Mouse (Mus musculus) MEL (cell line): ENCODE data around the gene Pik3c2b. TPM values are rescaled to one million over a fixed set of nuclear protein-coding genes. Genes with fewer than 3 reads are reported as not detected.

Experiments
- DNase-seq: peaks from one replicate; pipeline ENCODE4 v3.0.0; 2011; ENCODE audit warnings: low read depth, low spot score
- H3K27ac ChIP-seq: 2 replicates; pipeline ENCODE4 v1.5.1; 2012; ENCODE audit warnings: low read depth, mild to moderate bottlenecking, control low read depth, low read length, moderate library complexity; ENCODE audit not compliant: control insufficient read depth
- H3K27me3 ChIP-seq, 2 experiments: fragments of 150-350 bp in 1 of 2; sonication (generic) in 1 of 2; 2 replicates each; pipeline ENCODE4 v1.6.1; 2012; ENCODE audit warnings: low read length in 2 of 2, mild to moderate bottlenecking in 2 of 2, improper control_type of control experiment in 1 of 2, moderate library complexity in 1 of 2; ENCODE audit not compliant: insufficient read depth in 2 of 2, control insufficient read depth in 1 of 2
- H3K36me3 ChIP-seq, 2 experiments: 2 replicates each; pipeline ENCODE4 v1.6.1; 2012 to 2014; ENCODE audit warnings: low read length in 2 of 2, improper control_type of control experiment in 1 of 2, inconsistent platforms in 1 of 2, mild to moderate bottlenecking in 1 of 2; ENCODE audit not compliant: insufficient read depth in 2 of 2, control insufficient read depth in 1 of 2
- H3K4me1 ChIP-seq, 2 experiments: fragments of 150-350 bp in 1 of 2; sonication (generic) in 1 of 2; 2 replicates each; pipeline ENCODE4 v1.6.1; 2012; ENCODE audit warnings: low read length in 2 of 2, improper control_type of control experiment in 1 of 2, mild to moderate bottlenecking in 1 of 2; ENCODE audit not compliant: insufficient read depth in 2 of 2, control insufficient read depth in 1 of 2
- H3K4me3 ChIP-seq, 2 experiments: fragments of 150-350 bp in 1 of 2; sonication (generic) in 1 of 2; 2 replicates each; pipeline ENCODE4 v1.5.1; 2012; ENCODE audit warnings: low read depth in 2 of 2, low read length in 2 of 2, mild to moderate bottlenecking in 2 of 2, moderate library complexity in 2 of 2, control low read depth in 1 of 2, improper control_type of control experiment in 1 of 2; ENCODE audit not compliant: control insufficient read depth in 1 of 2, insufficient read depth in 1 of 2
- H3K79me2 ChIP-seq: 2 replicates; pipeline ENCODE4 v1.6.1; 2012; ENCODE audit warnings: mild to moderate bottlenecking, low read length, moderate library complexity; ENCODE audit not compliant: control insufficient read depth, poor library complexity, insufficient read depth
- H3K9ac ChIP-seq: 2 replicates; pipeline ENCODE4 v1.6.1; 2012; ENCODE audit warnings: low read depth, mild to moderate bottlenecking, control low read depth, low read length, moderate library complexity; ENCODE audit not compliant: control insufficient read depth, poor library complexity, severe bottlenecking
- H3K9me3 ChIP-seq: fragments of 150-350 bp; sonication (generic); replicated peaks from 2 replicates; pipeline ENCODE4 v1.6.1; 2012; ENCODE audit warnings: mild to moderate bottlenecking, low read length, improper control_type of control experiment, moderate library complexity; ENCODE audit not compliant: insufficient read depth
- CHD1 ChIP-seq: IDR thresholded peaks from 2 replicates; pipeline ENCODE4 v1.6.1; 2012; ENCODE audit warnings: low read depth, mild to moderate bottlenecking, inconsistent platforms, low read length, improper control_type of control experiment
- CHD2 ChIP-seq: IDR thresholded peaks from 2 replicates; pipeline ENCODE4 v1.6.1; 2011; ENCODE audit warnings: low read length, improper control_type of control experiment
- ELF1 ChIP-seq: IDR thresholded peaks from 2 replicates; pipeline ENCODE4 v1.6.1; 2014; ENCODE audit warnings: low read depth, mild to moderate bottlenecking, inconsistent platforms, low read length, improper control_type of control experiment, moderate library complexity
- EP300 ChIP-seq, 2 experiments: IDR thresholded peaks; 2 replicates each; pipeline ENCODE4 v1.6.1; 2011; ENCODE audit warnings: improper control_type of control experiment in 2 of 2, low read length in 2 of 2, low read depth in 1 of 2, mild to moderate bottlenecking in 1 of 2
- ETS1 ChIP-seq: IDR thresholded peaks from 2 replicates; pipeline ENCODE4 v1.6.1; 2012; ENCODE audit warnings: low read depth, mild to moderate bottlenecking, inconsistent platforms, low read length, improper control_type of control experiment, moderate library complexity
- MAX ChIP-seq: IDR thresholded peaks from 2 replicates; pipeline ENCODE4 v1.6.1; 2011; ENCODE audit warnings: low read length, improper control_type of control experiment
- MYC ChIP-seq: IDR thresholded peaks from 2 replicates; pipeline ENCODE4 v1.6.1; 2011; ENCODE audit warnings: low read depth, mild to moderate bottlenecking, low read length, improper control_type of control experiment, moderate library complexity
- RCOR1 ChIP-seq: IDR thresholded peaks from 2 replicates; pipeline ENCODE4 v1.6.1; 2012; ENCODE audit warnings: low read depth, mild to moderate bottlenecking, inconsistent platforms, low read length, improper control_type of control experiment
- SIN3A ChIP-seq: IDR thresholded peaks from 2 replicates; pipeline ENCODE4 v1.6.1; 2012; ENCODE audit warnings: low read length, improper control_type of control experiment, inconsistent platforms
- TAL1 ChIP-seq: IDR thresholded peaks from 2 replicates; pipeline ENCODE4 v1.6.1; 2012; ENCODE audit warnings: mild to moderate bottlenecking, inconsistent platforms, low read length, moderate library complexity, mixed read lengths
- TCF12 ChIP-seq: IDR thresholded peaks from 2 replicates; pipeline ENCODE4 v1.6.1; 2014; ENCODE audit warnings: low read depth, mild to moderate bottlenecking, inconsistent platforms, low read length, improper control_type of control experiment, moderate library complexity
- UBTF ChIP-seq: IDR thresholded peaks from 2 replicates; pipeline ENCODE4 v1.6.1; 2012; ENCODE audit warnings: low read depth, mild to moderate bottlenecking, inconsistent platforms, low read length, improper control_type of control experiment, moderate library complexity, borderline replicate concordance; ENCODE audit not compliant: insufficient read depth
- USF2 ChIP-seq, 2 experiments: IDR thresholded peaks; 2 replicates each; pipeline ENCODE4 v1.6.1; 2011 to 2012; ENCODE audit warnings: improper control_type of control experiment in 2 of 2, low read length in 2 of 2, borderline replicate concordance in 1 of 2, inconsistent platforms in 1 of 2, low read depth in 1 of 2, mild to moderate bottlenecking in 1 of 2; ENCODE audit not compliant: insufficient read depth in 1 of 2
- ZC3H11A ChIP-seq: IDR thresholded peaks from 2 replicates; pipeline ENCODE4 v1.6.1; 2012; ENCODE audit warnings: low read depth, mild to moderate bottlenecking, inconsistent platforms, low read length, improper control_type of control experiment
- polyA plus RNA-seq, 2 experiments: library from polyadenylated mRNA; stranded (reverse) in 1 of 2; unstranded in 1 of 2; fragments of >175 nt in 1 of 2; fragments of >200 nt in 1 of 2; gene quantifications; 2 replicates each; pipeline versions ENCODE4 v1.2.1 to v1.2.4; 2012; ENCODE audit warnings: low replicate concordance in 2 of 2, low read depth in 1 of 2; ENCODE audit not compliant: insufficient read length in 2 of 2, insufficient read depth in 1 of 2, missing spikeins in 1 of 2
- total RNA-seq: library from RNA; depleted of rRNA; stranded (reverse); fragments of 300-350 nt; gene quantifications from 2 replicates; pipeline ENCODE4 v1.2.3, GENCODE M21; 2012

The Pik3c2b gene
- total and polyA plus RNA-seq, 3 experiments = 2.9 to 3.2 TPM; not detected in 1

DNA sequence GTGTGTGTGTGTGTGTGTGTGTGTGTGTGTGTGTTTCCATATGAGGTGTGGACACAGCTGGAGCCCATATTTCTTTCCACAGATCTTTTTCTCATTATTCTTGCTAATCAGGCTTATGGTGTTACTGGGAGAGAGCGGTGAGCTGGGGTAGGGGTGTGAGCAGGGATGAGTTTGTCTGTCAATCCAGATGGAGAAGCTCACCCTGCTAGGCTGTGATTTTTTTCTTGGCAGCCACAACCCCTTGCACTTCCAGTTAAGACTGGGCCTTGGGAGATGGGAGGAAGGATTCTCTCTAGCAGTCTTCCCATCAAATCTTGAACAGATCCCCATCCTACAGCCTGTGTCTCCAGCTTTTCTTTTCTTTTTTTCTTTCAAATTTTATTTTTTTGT, 32.9 kb downstream of the Pik3c2b start:
- H3K27ac ChIP-seq = no peak overlapping the region
- no peaks in the 10 kb centered on the region for H3K9me3 ChIP-seq
- peaks cover 0 to 6% of the 10 kb centered on the region in 2 experiments; a peak in 3 of 4 replicates for H3K36me3 ChIP-seq
- H3K4me3 ChIP-seq = no peak overlapping the region
- DNase-seq = no peak
- H3K9ac ChIP-seq = no peak overlapping the region
- TF ChIP-seq CHD1 (no peak), MYC (no peak)
- peaks cover 0 to 11% of the 10 kb centered on the region in 2 experiments; a peak in 2 of 4 replicates for H3K4me1 ChIP-seq
- H3K79me2 ChIP-seq = no peaks in the 10 kb centered on the region
- H3K27me3 ChIP-seq = no peaks in the 10 kb centered on the region

DNA sequence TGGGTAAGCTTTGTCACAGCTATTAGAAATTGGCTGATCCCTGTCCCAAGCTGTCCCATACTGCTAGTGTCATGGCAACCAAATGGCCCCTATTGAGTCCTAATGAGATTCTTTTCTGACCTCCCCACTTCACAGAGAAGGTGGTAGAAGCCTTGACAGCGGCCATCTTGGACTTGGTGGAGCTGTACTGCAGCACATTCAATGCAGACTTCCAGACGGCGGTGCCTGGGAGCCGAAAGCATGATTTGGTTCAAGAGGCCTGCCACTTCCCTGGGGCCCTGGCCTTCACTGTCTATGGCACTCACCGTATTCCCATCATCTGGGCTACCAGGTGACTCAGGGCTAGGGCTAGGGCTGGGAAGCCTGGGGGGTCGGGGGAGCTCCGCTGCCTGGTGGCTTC, 34.0 kb downstream of the Pik3c2b start:
- no peak overlapping the region for H3K9ac ChIP-seq
- no peaks in the 10 kb centered on the region for H3K79me2 ChIP-seq
- peaks cover 0 to 14% of the 10 kb centered on the region in 2 experiments; a peak in 3 of 4 replicates for H3K36me3 ChIP-seq

DNA sequence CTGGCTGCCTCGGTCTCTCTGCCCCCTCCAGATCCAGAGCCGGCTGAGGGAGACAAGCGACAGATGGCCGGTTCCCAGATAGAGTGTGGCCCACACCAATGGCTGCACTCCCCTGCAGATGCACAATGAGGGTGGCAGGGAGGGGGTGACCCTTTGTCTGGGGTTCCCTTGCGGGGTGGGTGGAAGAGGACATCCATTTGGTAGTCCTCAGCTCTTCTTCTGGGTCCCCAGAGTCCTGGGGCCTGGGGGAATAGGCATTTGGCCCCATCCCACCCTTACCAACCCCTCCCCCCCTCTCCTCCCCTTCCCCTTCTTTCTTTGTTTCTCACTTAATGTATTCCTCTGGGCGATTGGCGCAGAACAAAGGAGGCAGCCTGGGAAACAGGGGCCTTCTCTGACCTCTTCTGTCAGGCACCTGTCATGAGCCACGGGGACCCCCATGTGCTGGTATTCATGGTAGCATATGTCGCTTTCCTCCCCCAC, 34.7 kb downstream of the Pik3c2b start:
- Histone ChIP-seq H3K27me3 (no peaks in the 10 kb centered on the region), H3K9ac (no peak overlapping the region), H3K4me1 (peaks cover 9 to 24% of the 10 kb centered on the region in 2 experiments; a peak in 3 of 4 replicates), H3K79me2 (no peaks in the 10 kb centered on the region), H3K36me3 (peaks cover 0 to 19% of the 10 kb centered on the region in 2 experiments; a peak in 3 of 4 replicates), H3K27ac (no peak overlapping the region), H3K9me3 (no peaks in the 10 kb centered on the region), H3K4me3 (no peak overlapping the region)
- no peak for DNase-seq
- TF ChIP-seq TCF12 (no peak), ELF1 (no peak), ETS1 (no peak), CHD2 (no peak), UBTF (no peak), SIN3A (no peak)

More for the DNA sequence above, 34.0 kb downstream of the Pik3c2b start:
- no peaks in the 10 kb centered on the region for H3K27me3 ChIP-seq
- peaks cover 7 to 18% of the 10 kb centered on the region in 2 experiments; a peak in 3 of 4 replicates for H3K4me1 ChIP-seq
- TF ChIP-seq CHD2 (no peak), USF2 (IDR thresholded peaks at IDR 0.05; ENCODE audit: borderline replicate concordance in 1 of 2, insufficient read depth in 1 of 2, low read depth in 1 of 2, low read length in 2 of 2) (no peak), SIN3A (no peak), MYC (no peak), ZC3H11A (no peak), RCOR1 (no peak), EP300 (IDR thresholded peaks at IDR 0.05; ENCODE audit: low read depth in 1 of 2, low read length in 2 of 2) (no peak), TAL1 (no peak), CHD1 (no peak), MAX (no peak)
- no peak overlapping the region for H3K27ac ChIP-seq
- H3K4me3 ChIP-seq = no peak overlapping the region
- no peak for DNase-seq
- H3K9me3 ChIP-seq = no peaks in the 10 kb centered on the region
